Mouse (Mus musculus) heart, postnatal 10 days (tissue): ENCODE measurements around the gene Lypd6b. TPM values are rescaled to one million over a fixed set of nuclear protein-coding genes. Genes with fewer than 3 reads are reported as not detected.

Experiments
- DNase-seq, 2 experiments: peaks; one replicate each; pipeline ENCODE4 v3.0.0; 2021
- intact Hi-C: fragments of 180-260 bp; cut with DNase I; formaldehyde crosslinking; loops from one replicate; pipeline ENCODE4 v1.15.1; 2025
- total RNA-seq, 2 experiments: library from RNA; stranded (reverse); gene quantifications; 2 replicates each; pipeline ENCODE4 v1.2.3; 2021

Gene Lypd6b
- total RNA-seq, 2 experiments from 2014 or later = 0.29 TPM; not detected in 1

DNA sequence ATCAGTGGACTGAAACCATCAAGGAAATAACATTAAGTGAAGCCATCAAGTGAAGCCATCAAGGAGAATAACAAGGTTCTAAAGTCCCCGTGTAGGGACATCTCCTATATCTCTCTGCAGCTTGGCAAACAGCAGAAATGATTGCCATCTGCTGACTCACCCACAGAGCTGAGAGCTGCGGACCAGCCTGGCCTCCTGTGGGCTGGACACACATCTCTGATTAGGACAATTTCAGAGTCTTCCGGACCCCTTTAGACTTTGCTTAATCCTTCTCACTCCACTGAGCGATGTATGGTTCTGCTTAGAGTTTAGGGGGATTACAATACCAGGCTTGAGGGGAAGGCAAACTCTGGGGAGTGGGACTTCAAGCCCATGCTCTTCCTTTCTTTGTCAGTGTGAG, 135.3 kb downstream of the Lypd6b start:
- intact Hi-C loops = no loop called here
- DNase-seq = no peak

- intact Hi-C loops = no loop called here
- no peak for DNase-seq
Measured at GRCm38 (mm10) chr2:49926186-49926585, 138.7 kb downstream of the Lypd6b start.

DNA sequence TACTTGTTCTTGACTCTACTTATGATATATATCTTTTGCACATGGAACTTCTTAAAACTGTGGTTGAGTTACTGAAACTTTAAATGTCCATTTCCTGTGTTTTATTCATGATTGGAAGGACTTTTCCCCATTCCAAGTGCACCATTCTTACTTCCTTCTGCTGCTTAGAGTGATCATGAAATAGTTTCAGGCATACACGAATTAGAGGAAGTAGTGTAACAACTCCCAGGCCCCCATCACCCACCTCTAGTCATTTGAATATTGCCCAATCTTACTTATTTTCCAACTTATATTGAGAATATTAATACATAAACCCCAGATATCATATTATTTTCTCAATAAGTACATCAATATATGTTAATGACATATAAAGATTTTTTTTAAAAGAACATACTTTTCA, 139.9 kb downstream of the Lypd6b start:
- DNase-seq = no peak
- intact Hi-C loops = no loop called here

DNA sequence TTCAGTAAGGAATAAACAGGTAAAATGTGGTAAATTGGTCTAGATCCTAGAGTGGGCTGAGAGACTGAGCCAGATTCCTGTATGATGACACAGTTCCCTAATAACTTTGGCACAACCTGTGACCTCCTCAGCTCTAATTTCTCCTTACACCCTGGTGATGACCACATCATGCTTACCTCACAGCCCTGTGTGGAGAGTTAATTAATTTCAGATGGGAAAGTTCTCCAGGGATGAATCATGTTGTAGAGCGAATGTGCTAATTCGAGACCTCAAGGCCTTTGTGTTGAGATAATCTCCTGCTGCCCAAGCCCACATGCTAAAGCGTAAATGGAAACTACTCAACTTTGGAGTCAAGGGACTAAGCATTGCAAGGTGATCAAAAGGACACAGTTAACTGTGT, 142.4 kb downstream of the Lypd6b start:
- intact Hi-C loops = no loop called here
- no peak for DNase-seq

GRCm38 (mm10) chr2:49937621-49938020, 150.1 kb downstream of the Lypd6b start:
- intact Hi-C loops = no loop called here

DNA sequence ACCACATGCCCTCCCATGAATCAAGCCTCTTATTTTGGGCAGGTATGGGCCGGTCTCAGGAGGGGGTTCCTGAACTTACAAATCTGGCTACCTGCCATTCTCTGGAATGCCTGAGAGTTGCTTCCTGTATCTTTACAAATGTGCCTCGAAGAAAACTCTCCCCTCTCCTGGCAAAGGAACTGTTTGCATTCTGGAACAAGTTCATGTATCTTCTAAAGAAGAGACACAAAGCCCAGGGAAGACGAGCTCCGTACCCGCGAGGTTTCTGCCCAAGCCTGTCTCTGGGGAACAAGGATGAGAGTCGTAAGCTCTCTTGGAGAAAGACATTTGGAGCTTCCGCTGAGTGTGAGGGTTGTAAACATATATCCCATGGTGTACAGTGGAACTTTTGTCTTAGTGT, 150.8 kb downstream of the Lypd6b start:
- intact Hi-C loops = no loop called here
- DNase-seq = no peak

More at GRCm38 (mm10) chr2:49937621-49938020, 150.1 kb downstream of the Lypd6b start:
- DNase-seq = peak in 1 of 2 experiments; percentile 16

DNA sequence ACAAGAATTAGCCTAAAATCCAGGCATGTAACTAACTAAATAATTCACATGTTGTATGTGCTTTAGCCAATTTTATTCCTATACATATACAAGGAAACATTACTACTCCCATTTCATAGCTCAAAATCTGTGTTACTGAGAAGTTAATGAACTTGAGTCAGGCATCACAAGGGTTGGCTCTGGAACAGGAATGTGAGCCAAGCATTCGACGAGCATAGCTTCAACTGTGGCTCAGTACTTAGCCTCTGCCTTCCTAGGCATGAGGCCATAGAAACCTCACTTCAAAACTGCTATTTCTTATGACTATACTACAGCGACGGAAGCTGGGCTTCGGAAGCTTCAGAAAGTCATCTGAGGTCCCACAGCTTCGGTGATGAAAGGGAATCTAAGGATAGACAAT, 152.9 kb downstream of the Lypd6b start:
- DNase-seq = peak; percentile 3 to 12

DNA sequence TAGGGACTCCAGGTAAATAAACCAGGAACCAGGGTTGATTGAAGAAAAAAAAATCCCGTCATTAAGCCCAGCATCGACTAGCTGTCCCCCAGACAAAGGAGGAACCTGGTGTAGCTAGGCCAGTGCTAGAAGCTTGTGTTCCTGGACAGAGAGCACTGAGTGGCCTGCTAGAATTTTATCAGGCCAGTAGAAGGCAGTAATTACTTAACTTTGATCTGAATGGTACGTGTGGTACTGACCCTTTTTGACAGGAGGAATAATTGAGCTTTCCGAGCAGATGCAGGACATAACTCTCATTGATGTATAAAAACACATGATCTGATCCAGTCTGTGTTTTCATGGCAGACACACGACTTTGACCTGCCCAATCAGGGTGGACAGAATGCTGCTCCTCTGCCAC, 154.6 kb downstream of the Lypd6b start:
- intact Hi-C loops = no loop called here
- DNase-seq = no peak

More for the DNA sequence above, 152.9 kb downstream of the Lypd6b start:
- intact Hi-C loops = no loop called here

- DNase-seq = no peak
- intact Hi-C loops = no loop called here
Measured at GRCm38 (mm10) chr2:49951681-49952080, 164.2 kb downstream of the Lypd6b start.

DNA sequence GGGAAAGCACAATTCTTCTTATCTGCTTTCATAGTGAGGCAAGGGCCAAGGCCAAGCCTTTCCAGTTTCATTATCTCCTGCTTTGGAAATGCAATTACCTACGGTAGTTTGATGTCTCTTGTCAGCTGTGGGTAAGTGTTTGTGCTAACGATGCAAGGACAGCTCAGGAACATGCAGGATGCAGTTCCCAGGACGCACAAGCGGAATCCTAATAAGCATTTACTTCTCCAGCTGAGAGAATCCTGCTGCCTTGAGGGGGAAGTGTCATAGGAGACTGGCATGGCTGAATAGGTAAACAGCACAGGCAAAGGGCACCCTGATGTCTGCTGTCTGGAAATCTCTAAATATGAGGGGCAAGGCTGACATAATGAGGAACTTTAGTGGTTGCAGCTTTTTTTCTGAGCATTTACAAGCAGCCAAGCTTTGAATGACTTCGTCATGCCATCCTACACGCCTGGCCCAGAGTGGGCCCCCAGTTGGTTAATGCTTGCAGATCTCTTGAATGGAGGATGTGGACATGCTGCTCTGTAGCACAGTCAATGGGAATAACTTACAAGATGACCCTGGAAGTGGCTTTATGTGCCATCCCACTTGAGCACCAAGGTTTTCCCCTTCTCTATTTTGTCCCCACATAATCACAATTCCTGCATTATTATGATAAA, 165.3 kb downstream of the Lypd6b start:
- no peak for DNase-seq
- intact Hi-C loops = no loop called here

GRCm38 (mm10) chr2:49957449-49957848, 170.0 kb downstream of the Lypd6b start:
- intact Hi-C loops = no loop called here
- no peak for DNase-seq

- no peak for DNase-seq
- intact Hi-C loops = no loop called here
Measured at GRCm38 (mm10) chr2:49961991-49962390, 174.5 kb downstream of the Lypd6b start.

- DNase-seq = no peak
- intact Hi-C loops = no loop called here
Measured at GRCm38 (mm10) chr2:49964899-49965298, 177.4 kb downstream of the Lypd6b start.

DNA sequence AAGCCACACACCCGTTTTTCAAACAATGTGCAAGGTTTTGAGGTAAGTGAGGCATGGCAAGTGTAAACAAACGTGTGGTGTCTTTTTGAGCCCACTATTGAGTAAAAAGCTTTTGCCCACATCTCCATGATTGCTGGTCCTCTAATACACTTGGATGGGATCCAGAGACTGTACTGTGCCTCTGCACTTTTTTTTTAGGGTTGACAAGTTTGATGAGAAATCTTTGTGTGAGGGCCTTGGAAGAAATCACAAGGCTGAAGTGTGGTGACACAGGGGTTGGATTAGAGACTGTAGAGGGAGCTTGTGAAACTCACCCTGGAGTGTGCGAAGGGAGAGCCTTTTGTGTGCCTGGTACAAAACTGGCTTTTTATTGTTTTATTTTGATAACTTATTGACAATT, 180.3 kb downstream of the Lypd6b start:
- intact Hi-C loops = no loop called here
- DNase-seq = no peak

GRCm38 (mm10) chr2:49970990-49971389, 183.5 kb downstream of the Lypd6b start:
- DNase-seq = no peak

GRCm38 (mm10) chr2:49978606-49979005, 191.1 kb downstream of the Lypd6b start:
- intact Hi-C loops = no loop called here
- DNase-seq = no peak

More at GRCm38 (mm10) chr2:49970990-49971389, 183.5 kb downstream of the Lypd6b start:
- intact Hi-C loops = no loop called here

- intact Hi-C loops = no loop called here
- no peak for DNase-seq
Measured at GRCm38 (mm10) chr2:49979991-49980390, 192.5 kb downstream of the Lypd6b start.

DNA sequence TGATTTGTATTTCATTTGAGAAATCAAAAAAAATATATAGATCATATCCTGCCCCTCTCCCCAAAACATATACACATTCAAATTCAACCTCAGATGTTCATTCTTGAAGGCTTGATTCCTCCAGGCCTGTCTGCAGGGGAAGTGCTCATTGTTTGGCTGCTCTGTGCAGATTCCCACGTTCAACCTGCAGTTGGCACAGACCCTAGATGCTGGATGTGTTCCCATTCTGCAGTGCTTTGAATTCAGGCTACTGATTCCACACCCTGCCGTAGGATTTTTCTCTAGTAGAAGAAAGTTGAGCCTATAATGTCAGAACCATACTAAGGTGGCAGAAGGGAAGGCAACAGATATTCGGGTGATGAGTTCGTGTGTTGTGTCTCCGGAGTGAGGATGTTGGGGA, 195.5 kb downstream of the Lypd6b start:
- peak; percentile 12 to 15 for DNase-seq

DNA sequence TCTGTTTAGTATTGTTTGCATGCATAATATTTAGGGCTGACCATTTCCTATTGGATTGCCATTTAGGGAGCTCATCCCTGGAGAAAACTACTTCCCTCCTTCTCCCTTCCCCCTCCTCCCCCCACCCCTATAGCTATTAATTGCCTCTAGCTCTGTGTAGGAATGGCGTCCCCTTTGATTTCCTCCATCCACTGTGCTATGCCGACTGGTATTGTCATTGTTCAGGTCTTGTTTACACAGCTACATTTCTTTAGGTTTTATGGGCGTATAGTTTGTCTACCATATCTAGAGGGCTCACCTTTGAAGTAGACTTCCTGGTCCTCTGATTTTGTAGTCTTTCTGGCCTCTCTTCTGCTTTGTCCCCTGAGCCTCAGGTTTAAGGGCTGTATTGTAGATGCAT, 197.3 kb downstream of the Lypd6b start:
- intact Hi-C loops = no loop called here

More for the DNA sequence above, 195.5 kb downstream of the Lypd6b start:
- intact Hi-C loops = no loop called here

DNA sequence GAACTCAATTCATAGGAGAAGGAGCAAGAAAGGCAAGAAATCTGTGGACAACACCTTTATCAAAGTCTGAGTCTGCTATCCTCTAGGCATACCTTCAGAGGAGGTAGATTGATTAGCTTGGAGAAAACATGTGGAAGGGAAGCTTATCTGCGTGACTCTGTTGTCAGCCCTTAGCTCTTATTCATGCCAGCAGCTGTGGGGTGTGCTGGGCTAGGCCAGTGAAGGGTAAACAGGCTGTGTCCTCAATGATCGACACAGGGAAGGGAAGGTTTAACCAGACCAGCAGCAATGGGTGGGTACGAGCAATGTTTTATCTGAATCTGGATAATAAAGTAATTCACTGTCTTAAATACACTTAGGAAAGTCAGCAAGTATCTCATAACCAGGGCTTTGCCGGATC, 208.4 kb downstream of the Lypd6b start:
- intact Hi-C loops = no loop called here
- DNase-seq = no peak

More for the DNA sequence above, 197.3 kb downstream of the Lypd6b start:
- DNase-seq = no peak

GRCm38 (mm10) chr2:49997216-49997615, 209.7 kb downstream of the Lypd6b start:
- intact Hi-C loops = no loop called here

More at GRCm38 (mm10) chr2:49997216-49997615, 209.7 kb downstream of the Lypd6b start:
- no peak for DNase-seq
